18 mouse cellular contexts compared by ENCODE assay signal in the genomic region with DNA sequence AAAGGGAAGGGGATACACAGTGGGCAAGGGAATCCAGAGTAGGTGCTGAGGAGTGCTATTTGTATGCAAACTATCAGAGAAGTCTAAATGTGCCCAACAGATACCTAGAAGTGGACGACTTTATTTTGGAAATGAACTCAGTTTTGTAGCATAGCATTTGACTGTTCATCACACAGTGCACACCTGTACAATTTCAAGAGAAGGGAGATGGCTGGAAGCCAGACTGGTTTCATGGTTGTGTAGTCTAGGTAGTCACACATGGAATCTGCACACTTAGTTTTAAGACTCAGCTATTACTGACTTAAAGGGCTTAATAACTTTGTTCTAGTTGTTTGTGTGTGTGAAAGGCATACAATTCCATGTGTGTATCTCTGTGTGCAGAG. TPM values are rescaled to one million over a fixed set of nuclear protein-coding genes. Genes with fewer than 3 reads are reported as not detected.
DNase-seq lines count a peak whose midpoint lies in the region; ATAC-seq and TF ChIP-seq lines count a peak whose summit lies in the region.
"Had no signal": no experiment of that assay in that cellular context is flagged by ENCODE, and none has a peak within 500 bp of the region (broad histone marks: within the 10 kb centered on the region; RNA-seq: fewer than 3 reads in every experiment).

No protein-coding gene starts in this region.

- ATAC-seq in forebrain, embryonic 12.5 days (ENCODE audit: low FRiP score) = no peak
- ATAC-seq in forebrain, embryonic 15.5 days (replicated peaks) = peak; percentile 57; the same call in 1 of the 2 replicates
- ATAC-seq in midbrain, postnatal 0 days (ENCODE audit: low FRiP score) = peak; percentile 47; the same call in 1 of the 2 replicates
- ATAC-seq: intestine, postnatal 0 days had no signal

- H3K4me2 ChIP-seq in forebrain, embryonic 12.5 days = no peak overlapping the region
- H3K4me2 ChIP-seq in forebrain, embryonic 15.5 days (replicated peaks) = peak overlapping the region; percentile 28
- no peak overlapping the region for H3K4me2 ChIP-seq in midbrain, postnatal 0 days (ENCODE audit: low read depth, low read length, poor library complexity, severe bottlenecking)
- H3K4me2 ChIP-seq: embryonic facial prominence, embryonic 12.5 days; lung, embryonic 15.5 days had no signal

- H3K9ac ChIP-seq in forebrain, embryonic 12.5 days = no peak overlapping the region
- H3K9ac ChIP-seq in forebrain, embryonic 15.5 days (replicated peaks) = no peak overlapping the region
- H3K9ac ChIP-seq in midbrain, postnatal 0 days (replicated peaks; ENCODE audit: low read length, poor library complexity, severe bottlenecking) = no peak overlapping the region
- H3K9ac ChIP-seq: embryonic facial prominence, embryonic 12.5 days; liver, embryonic 14.5 days; lung, embryonic 15.5 days had no signal

- no peaks in the 10 kb centered on the region for H3K36me3 ChIP-seq in forebrain, embryonic 12.5 days (replicated peaks)
- H3K36me3 ChIP-seq in forebrain, embryonic 15.5 days = no peaks in the 10 kb centered on the region
- H3K36me3 ChIP-seq in midbrain, embryonic 10.5 days = no peaks in the 10 kb centered on the region
- H3K36me3 ChIP-seq in midbrain, postnatal 0 days (ENCODE audit: insufficient read depth, low read length) = no peaks in the 10 kb centered on the region
- H3K36me3 ChIP-seq: embryonic facial prominence, embryonic 12.5 days; lung, embryonic 15.5 days had no signal

- TF ChIP-seq CTCF in midbrain, postnatal 0 days (IDR thresholded peaks at IDR 0.05) = no peak

- H3K9me3 ChIP-seq in forebrain, embryonic 12.5 days = no peaks in the 10 kb centered on the region
- H3K9me3 ChIP-seq in forebrain, embryonic 15.5 days = no peaks in the 10 kb centered on the region
- H3K9me3 ChIP-seq in midbrain, embryonic 10.5 days (replicated peaks) = no peaks in the 10 kb centered on the region
- H3K9me3 ChIP-seq in midbrain, postnatal 0 days (ENCODE audit: low read length) = no peaks in the 10 kb centered on the region
- H3K9me3 ChIP-seq: embryonic facial prominence, embryonic 12.5 days; lung, embryonic 15.5 days had no signal

- DNase-seq in midbrain, embryonic 10.5 days (ENCODE audit: low spot score) = no peak
- DNase-seq in midbrain, postnatal 0 days (ENCODE audit: low spot score) = no peak
- no peak for DNase-seq in yolk sac, embryonic 10.5 days (ENCODE audit: low spot score)
- DNase-seq in natural killer cell, adult 2 months (ENCODE audit: low spot score in 2 of 2) = no peak
- no peak for DNase-seq in cerebellum, postnatal 14 days
- no peak for DNase-seq in spleen, postnatal 36 days (ENCODE audit: low spot score in 2 of 2)
- DNase-seq: adrenal gland, adult 2 months; cerebellum, adult 2 months; gastrocnemius, postnatal 25 days; thymus, postnatal 4 days had no signal

- H3K4me3 ChIP-seq in forebrain, embryonic 12.5 days (replicated peaks) = no peak overlapping the region
- no peak overlapping the region for H3K4me3 ChIP-seq in forebrain, embryonic 15.5 days
- no peak overlapping the region for H3K4me3 ChIP-seq in midbrain, embryonic 10.5 days
- H3K4me3 ChIP-seq in midbrain, postnatal 0 days (ENCODE audit: low read depth, low read length) = no peak overlapping the region
- H3K4me3 ChIP-seq: embryonic facial prominence, embryonic 12.5 days; erythroblast, embryonic 14.5 days; lung, embryonic 15.5 days had no signal

- H3K27ac ChIP-seq in forebrain, embryonic 12.5 days = peak overlapping the region; percentile 83
- peak overlapping the region; percentile 82 for H3K27ac ChIP-seq in forebrain, embryonic 15.5 days (replicated peaks)
- peak overlapping the region; percentile 68; the same call in 1 of the 2 replicates for H3K27ac ChIP-seq in midbrain, embryonic 10.5 days (replicated peaks)
- H3K27ac ChIP-seq in midbrain, postnatal 0 days (ENCODE audit: low read depth, low read length) = no peak overlapping the region
- H3K27ac ChIP-seq: embryonic facial prominence, embryonic 12.5 days; liver, embryonic 14.5 days; lung, embryonic 15.5 days; macrophage had no signal

- peaks cover 7% of the 10 kb centered on the region for H3K4me1 ChIP-seq in forebrain, embryonic 12.5 days
- H3K4me1 ChIP-seq in forebrain, embryonic 15.5 days = peaks cover 10% of the 10 kb centered on the region
- H3K4me1 ChIP-seq in midbrain, embryonic 10.5 days = peaks cover 19% of the 10 kb centered on the region
- H3K4me1 ChIP-seq in midbrain, postnatal 0 days (ENCODE audit: insufficient read depth, low read length) = no peaks in the 10 kb centered on the region
- H3K4me1 ChIP-seq: embryonic facial prominence, embryonic 12.5 days; lung, embryonic 15.5 days had no signal

- no peaks in the 10 kb centered on the region for H3K27me3 ChIP-seq in forebrain, embryonic 12.5 days
- H3K27me3 ChIP-seq in forebrain, embryonic 15.5 days = no peaks in the 10 kb centered on the region
- H3K27me3 ChIP-seq in midbrain, embryonic 10.5 days (ENCODE audit: low read depth, poor library complexity, severe bottlenecking) = no peaks in the 10 kb centered on the region
- no peaks in the 10 kb centered on the region for H3K27me3 ChIP-seq in midbrain, postnatal 0 days (ENCODE audit: insufficient read depth, low read length)
- H3K27me3 ChIP-seq: embryonic facial prominence, embryonic 12.5 days; lung, embryonic 15.5 days had no signal

- WGBS in forebrain, embryonic 12.5 days = 31% methylated on average over 1 of the region's 1 CpGs
- WGBS in forebrain, embryonic 15.5 days = 48% methylated on average over 1 of the region's 1 CpGs
- 57% methylated on average over 1 of the region's 1 CpGs for WGBS in midbrain, embryonic 10.5 days
- 41% methylated on average over 1 of the region's 1 CpGs for WGBS in midbrain, postnatal 0 days

RNA-seq across cellular contexts. Expression of a gene that starts 22.2 kb away (rescaled TPM):
- polyA plus RNA-seq in forebrain, embryonic 12.5 days (2016; fragmentation: Nextera tagmentation; extraction: Ambion mirVana) = 103 and 107 TPM in 2 replicates
- 76.5 and 76.8 TPM in 2 replicates for polyA plus RNA-seq in forebrain, embryonic 15.5 days (2015; fragmentation: Nextera tagmentation; extraction: Ambion mirVana)
- polyA plus RNA-seq in midbrain, embryonic 10.5 days (2016; fragmentation: Nextera tagmentation; extraction: Ambion mirVana) = 104 and 105 TPM in 2 replicates
- total RNA-seq in midbrain, postnatal 0 days (2014; rRNA removed) = 21.5 and 23.4 TPM in 2 replicates
- 63.7 and 67.0 TPM in 2 replicates for polyA plus RNA-seq in midbrain, postnatal 0 days (2015; fragmentation: Nextera tagmentation; extraction: Ambion mirVana)

RNA-seq across cellular contexts. Expression of a gene that starts 22.3 kb away (rescaled TPM):
- 35.2 and 36.8 TPM in 2 replicates for polyA plus RNA-seq in forebrain, embryonic 12.5 days (2016; fragmentation: Nextera tagmentation; extraction: Ambion mirVana)
- polyA plus RNA-seq in forebrain, embryonic 15.5 days (2015; fragmentation: Nextera tagmentation; extraction: Ambion mirVana) = 36.9 and 38.0 TPM in 2 replicates
- 44.1 and 47.3 TPM in 2 replicates for polyA plus RNA-seq in midbrain, embryonic 10.5 days (2016; fragmentation: Nextera tagmentation; extraction: Ambion mirVana)
- total RNA-seq in midbrain, postnatal 0 days (2014; rRNA removed) = 41.5 and 43.8 TPM in 2 replicates
- 42.6 and 45.4 TPM in 2 replicates for polyA plus RNA-seq in midbrain, postnatal 0 days (2015; fragmentation: Nextera tagmentation; extraction: Ambion mirVana)
